14 mouse cellular contexts compared by ENCODE assay signal in the genomic region with DNA sequence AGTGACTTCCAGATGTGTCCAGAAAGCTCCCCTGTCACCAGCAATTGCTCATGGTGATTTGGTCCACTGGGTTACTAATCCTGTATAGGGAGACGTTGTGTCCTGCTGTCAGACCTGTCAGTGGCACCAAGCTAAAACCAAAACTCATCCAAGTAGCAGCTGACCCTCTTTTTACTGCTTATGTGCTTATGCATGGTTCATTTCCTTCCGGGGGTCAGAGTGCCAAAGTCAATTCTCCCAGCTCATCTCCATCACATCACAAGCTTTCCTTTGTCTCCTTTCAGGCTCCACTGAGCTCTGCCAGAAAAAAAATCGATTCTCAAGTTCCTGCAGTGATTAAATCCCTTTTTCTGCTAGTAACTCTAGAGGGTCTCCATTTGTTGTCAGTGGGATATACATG.
A peak's percentile ranks its signal among the peaks of the same experiment; 100 is the strongest.
DNase-seq lines count a peak whose midpoint lies in the region; ATAC-seq lines count a peak whose summit lies in the region.
"Had no signal": no experiment of that assay in that cellular context is flagged by ENCODE, and none has a peak within 500 bp of the region (broad histone marks: within the 10 kb centered on the region; RNA-seq: fewer than 3 reads in every experiment).

No protein-coding gene starts in this region.

- no peaks in the 10 kb centered on the region for H3K9me3 ChIP-seq in limb, embryonic 11.5 days (ENCODE audit: control insufficient read depth, low read length)
- H3K9me3 ChIP-seq in limb, embryonic 10.5 days (replicated peaks), result no peaks in the 10 kb centered on the region
- H3K9me3 ChIP-seq in hindbrain, embryonic 12.5 days (replicated peaks), result no peaks in the 10 kb centered on the region
- no peaks in the 10 kb centered on the region for H3K9me3 ChIP-seq in neural tube, embryonic 12.5 days
- H3K9me3 ChIP-seq: liver, embryonic 13.5 days had no signal

- no peaks in the 10 kb centered on the region for H3K36me3 ChIP-seq in limb, embryonic 11.5 days (ENCODE audit: control insufficient read depth, insufficient read depth, low read length)
- no peaks in the 10 kb centered on the region for H3K36me3 ChIP-seq in limb, embryonic 10.5 days
- no peaks in the 10 kb centered on the region for H3K36me3 ChIP-seq in hindbrain, embryonic 12.5 days
- H3K36me3 ChIP-seq in neural tube, embryonic 12.5 days, result no peaks in the 10 kb centered on the region
- H3K36me3 ChIP-seq: liver, embryonic 13.5 days had no signal

- H3K27me3 ChIP-seq in limb, embryonic 11.5 days (ENCODE audit: control insufficient read depth, insufficient read depth, low read length), result no peaks in the 10 kb centered on the region
- H3K27me3 ChIP-seq in limb, embryonic 10.5 days (ENCODE audit: low read depth, poor library complexity, severe bottlenecking), result no peaks in the 10 kb centered on the region
- no peaks in the 10 kb centered on the region for H3K27me3 ChIP-seq in hindbrain, embryonic 12.5 days
- no peaks in the 10 kb centered on the region for H3K27me3 ChIP-seq in neural tube, embryonic 12.5 days (replicated peaks)
- H3K27me3 ChIP-seq: CH12.LX; liver, embryonic 13.5 days had no signal

- peak; percentile 22 for DNase-seq in limb, embryonic 11.5 days (ENCODE audit: low spot score)
- no peak for DNase-seq in limb, embryonic 10.5 days (ENCODE audit: low spot score)
- DNase-seq in embryo, embryonic 9.5 days (ENCODE audit: extremely low spot score), result peak; percentile 59
- DNase-seq in layer of hippocampus, adult 11-12 months (ENCODE audit: low spot score), result no peak
- no peak for DNase-seq in urinary bladder, adult 18-20 months (ENCODE audit: low spot score in 2 of 2)
- DNase-seq: cerebellum, adult 11-12 months; gastrocnemius, postnatal 25 days; heart, postnatal 4 days; liver, embryonic 13.5 days had no signal

- H3K27ac ChIP-seq in limb, embryonic 11.5 days (replicated peaks; ENCODE audit: low read depth, low read length), result no peak overlapping the region
- H3K27ac ChIP-seq in limb, embryonic 10.5 days, result no peak overlapping the region
- no peak overlapping the region for H3K27ac ChIP-seq in hindbrain, embryonic 12.5 days
- no peak overlapping the region for H3K27ac ChIP-seq in neural tube, embryonic 12.5 days
- H3K27ac ChIP-seq: liver, embryonic 13.5 days had no signal

- no peak overlapping the region for H3K4me3 ChIP-seq in limb, embryonic 11.5 days (ENCODE audit: low read depth, low read length)
- H3K4me3 ChIP-seq in limb, embryonic 10.5 days, result no peak overlapping the region
- H3K4me3 ChIP-seq in hindbrain, embryonic 12.5 days, result no peak overlapping the region
- H3K4me3 ChIP-seq in neural tube, embryonic 12.5 days, result no peak overlapping the region
- H3K4me3 ChIP-seq: liver, embryonic 13.5 days had no signal

- 39% methylated on average over 3 of the region's 3 CpGs for WGBS in limb, embryonic 11.5 days
- 35% methylated on average over 3 of the region's 3 CpGs for WGBS in limb, embryonic 10.5 days
- 9% methylated on average over 3 of the region's 3 CpGs for WGBS in hindbrain, embryonic 12.5 days
- 10% methylated on average over 3 of the region's 3 CpGs for WGBS in neural tube, embryonic 12.5 days

- H3K4me2 ChIP-seq in limb, embryonic 11.5 days (ENCODE audit: low read depth, severe bottlenecking), result no peak overlapping the region
- no peak overlapping the region for H3K4me2 ChIP-seq in hindbrain, embryonic 12.5 days (replicated peaks)
- H3K4me2 ChIP-seq in neural tube, embryonic 12.5 days (replicated peaks), result no peak overlapping the region
- H3K4me2 ChIP-seq: heart, embryonic 11.5 days; liver, embryonic 13.5 days had no signal

- H3K4me1 ChIP-seq in limb, embryonic 11.5 days (ENCODE audit: control insufficient read depth, insufficient read depth, low read length), result no peaks in the 10 kb centered on the region
- H3K4me1 ChIP-seq in limb, embryonic 10.5 days, result peaks cover 7% of the 10 kb centered on the region; the same call in 1 of the 2 replicates
- peaks cover 5% of the 10 kb centered on the region; the same call in 1 of the 2 replicates for H3K4me1 ChIP-seq in hindbrain, embryonic 12.5 days
- H3K4me1 ChIP-seq in neural tube, embryonic 12.5 days, result no peaks in the 10 kb centered on the region
- H3K4me1 ChIP-seq: liver, embryonic 13.5 days had no signal

- no peak overlapping the region for H3K9ac ChIP-seq in limb, embryonic 11.5 days (ENCODE audit: low read length)
- H3K9ac ChIP-seq in hindbrain, embryonic 12.5 days, result no peak overlapping the region
- no peak overlapping the region for H3K9ac ChIP-seq in neural tube, embryonic 12.5 days
- H3K9ac ChIP-seq: liver, embryonic 13.5 days had no signal

- no peak for ATAC-seq in limb, embryonic 11.5 days (ENCODE audit: insufficient number of reproducible peaks, low FRiP score, low TSS enrichment, low read depth)
- ATAC-seq in hindbrain, embryonic 12.5 days (ENCODE audit: low FRiP score), result peak; percentile 72
- ATAC-seq in neural tube, embryonic 12.5 days (ENCODE audit: low FRiP score, low read depth), result peak; percentile 37
- ATAC-seq: activated CD4-positive, CD25-positive, alpha-beta regulatory T cell, adult 4 months had no signal

Comparison
In these comparisons a context has a peak if more than half of its experiments do, and no peak if none do; other contexts are left out.
1. DNase-seq: peak in limb, embryonic 11.5 days (single experiment) and embryo, embryonic 9.5 days (single experiment); none in limb, embryonic 10.5 days (single experiment), layer of hippocampus, adult 11-12 months (single experiment) and urinary bladder, adult 18-20 months (0 of 2).